Mouse (Mus musculus): ENCODE results near the gene Grhl3. TPM values are rescaled to one million over a fixed set of nuclear protein-coding genes. Genes with fewer than 3 reads are reported as not detected.

Grhl3 gene
- polyA plus RNA-seq, 1 experiment: not detected

GRCm38 (mm10) chr4:135518135-135518534, 55.3 kb downstream of the Grhl3 start:
- H3K4me3 ChIP-seq (replicated peaks): no peak overlapping the region
- H3K9me3 ChIP-seq: no peaks in the 10 kb centered on the region
- H3K4me1 ChIP-seq: peaks cover 30% of the 10 kb centered on the region
- TF ChIP-seq FLI1 (IDR thresholded peaks at IDR 0.05; ENCODE audit: low read length) (no peak), GATA1 (IDR thresholded peaks at IDR 0.05; ENCODE audit: borderline replicate concordance, low read length) (no peak)
- H3K36me3 ChIP-seq (replicated peaks; ENCODE audit: low read length): no peaks in the 10 kb centered on the region
- peaks cover 36% of the 10 kb centered on the region for H3K27me3 ChIP-seq (replicated peaks)

DNA sequence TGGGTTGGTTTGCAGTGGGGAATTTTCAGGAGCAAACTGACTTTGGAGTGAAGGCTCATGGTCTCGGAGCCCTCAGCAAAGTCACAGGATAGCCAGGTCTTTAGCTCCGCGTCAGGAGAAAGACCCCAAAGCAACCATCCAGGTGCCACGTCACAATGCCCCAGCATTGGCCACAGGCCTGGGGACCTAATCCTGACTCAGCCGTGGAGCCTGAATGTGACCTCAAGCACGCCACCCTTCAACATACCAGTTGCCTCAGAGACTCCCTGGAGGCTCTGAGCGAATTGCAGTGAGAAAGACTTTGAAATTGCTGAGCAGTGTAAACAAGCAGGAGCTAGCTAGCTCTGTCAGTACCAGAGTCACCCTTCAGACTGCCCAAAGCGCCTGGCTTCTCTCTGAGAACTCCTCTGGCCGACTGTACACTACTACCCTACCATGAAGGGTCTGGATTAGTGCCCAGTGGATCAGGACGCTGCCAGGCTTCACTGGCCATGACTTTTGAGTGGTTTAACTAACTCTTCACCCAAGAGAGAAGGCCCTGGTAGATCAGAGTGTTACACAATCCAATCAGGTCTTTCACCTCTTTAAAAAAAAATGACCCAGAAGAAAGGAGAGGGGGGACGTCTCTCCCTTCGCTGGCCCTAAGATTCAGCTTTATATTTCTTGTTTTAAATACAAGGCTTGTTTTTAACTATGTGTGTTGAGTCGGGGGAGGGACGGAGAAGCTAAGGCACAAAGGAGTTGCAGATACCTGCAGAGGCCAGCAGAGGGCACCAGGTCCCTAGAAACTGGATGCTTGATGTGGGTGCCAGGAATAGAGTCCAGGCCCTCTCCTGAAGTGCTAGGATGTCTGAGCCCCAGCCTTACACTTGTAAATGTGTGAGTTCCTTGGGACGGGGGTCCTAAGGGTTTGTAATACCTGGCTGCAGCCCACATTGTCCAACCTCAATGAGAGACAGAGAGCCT, 56.8 kb downstream of the Grhl3 start:
- Histone ChIP-seq H3K36me3 (replicated peaks; ENCODE audit: low read length) (no peaks in the 10 kb centered on the region), H3K27me3 (replicated peaks) (peaks cover 34% of the 10 kb centered on the region), H3K4me3 (replicated peaks) (no peak overlapping the region), H3K4me1 (peaks cover 33% of the 10 kb centered on the region), H3K9me3 (no peaks in the 10 kb centered on the region)
- TF ChIP-seq FLI1 (IDR thresholded peaks at IDR 0.05; ENCODE audit: low read length): no peak
- TF ChIP-seq GATA1 (IDR thresholded peaks at IDR 0.05; ENCODE audit: borderline replicate concordance, low read length): no peak

DNA sequence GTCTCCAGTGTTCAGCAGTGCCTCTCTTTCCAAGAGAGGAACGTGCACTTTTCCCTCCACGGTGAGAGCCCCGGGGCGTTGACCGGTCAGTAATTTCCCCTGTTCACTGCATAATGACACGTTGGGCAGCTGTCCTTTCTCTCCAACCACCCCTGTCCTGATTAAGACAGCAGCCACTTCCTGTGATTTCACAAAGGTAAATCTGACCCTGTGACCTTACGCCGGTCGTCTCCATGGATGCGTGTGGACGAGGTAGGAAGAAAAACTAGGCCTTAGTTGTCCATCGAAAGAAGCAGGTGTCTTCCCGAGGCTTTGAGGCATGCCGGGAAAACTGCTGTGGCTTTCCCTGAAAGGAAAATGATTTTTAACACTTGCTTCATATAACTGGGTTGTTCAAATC, 58.5 kb downstream of the Grhl3 start:
- no peak overlapping the region for H3K4me3 ChIP-seq (replicated peaks)
- peaks cover 34% of the 10 kb centered on the region for H3K27me3 ChIP-seq (replicated peaks)
- H3K4me1 ChIP-seq: peaks cover 50% of the 10 kb centered on the region
- peaks cover 2% of the 10 kb centered on the region for H3K36me3 ChIP-seq (replicated peaks; ENCODE audit: low read length)
- TF ChIP-seq FLI1 (IDR thresholded peaks at IDR 0.05; ENCODE audit: low read length): no peak
- TF ChIP-seq GATA1 (IDR thresholded peaks at IDR 0.05; ENCODE audit: borderline replicate concordance, low read length): no peak
- no peaks in the 10 kb centered on the region for H3K9me3 ChIP-seq

DNA sequence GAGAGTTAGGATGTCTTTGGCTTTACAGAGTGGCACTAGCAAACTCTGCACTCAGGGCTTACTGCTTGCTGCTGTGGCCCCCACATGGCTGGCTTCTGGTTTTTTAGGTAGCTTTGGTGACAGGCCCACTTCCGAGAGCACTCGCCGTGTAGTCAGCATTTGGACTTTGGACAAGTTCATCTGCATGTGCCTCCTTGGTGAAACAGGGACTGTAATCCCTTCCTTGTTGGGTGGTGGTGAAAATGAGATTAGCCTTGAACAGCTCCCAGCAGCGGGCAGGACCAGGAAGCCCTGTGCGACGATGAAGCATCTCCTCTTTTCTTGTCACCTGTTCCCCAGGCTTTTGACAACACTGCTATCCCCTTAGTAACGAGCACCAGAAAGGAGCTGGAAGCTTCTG, 59.6 kb downstream of the Grhl3 start:
- peaks cover 33% of the 10 kb centered on the region for H3K27me3 ChIP-seq (replicated peaks)
- TF ChIP-seq GATA1 (IDR thresholded peaks at IDR 0.05; ENCODE audit: borderline replicate concordance, low read length) (no peak), FLI1 (IDR thresholded peaks at IDR 0.05; ENCODE audit: low read length) (no peak)
- no peak overlapping the region for H3K4me3 ChIP-seq (replicated peaks)
- peaks cover 8% of the 10 kb centered on the region for H3K36me3 ChIP-seq (replicated peaks; ENCODE audit: low read length)
- peaks cover 56% of the 10 kb centered on the region for H3K4me1 ChIP-seq
- H3K9me3 ChIP-seq: no peaks in the 10 kb centered on the region

GRCm38 (mm10) chr4:135509515-135509914, 63.9 kb downstream of the Grhl3 start:
- peaks cover 78% of the 10 kb centered on the region for H3K4me1 ChIP-seq
- no peak overlapping the region for H3K4me3 ChIP-seq (replicated peaks)
- H3K9me3 ChIP-seq: no peaks in the 10 kb centered on the region
- H3K27me3 ChIP-seq (replicated peaks): peaks cover 16% of the 10 kb centered on the region
- H3K36me3 ChIP-seq (replicated peaks; ENCODE audit: low read length): peaks cover 8% of the 10 kb centered on the region
- TF ChIP-seq GATA1 (IDR thresholded peaks at IDR 0.05; ENCODE audit: borderline replicate concordance, low read length) (no peak), FLI1 (IDR thresholded peaks at IDR 0.05; ENCODE audit: low read length) (no peak)

- H3K4me3 ChIP-seq (replicated peaks): no peak overlapping the region
- H3K36me3 ChIP-seq (replicated peaks; ENCODE audit: low read length): peaks cover 12% of the 10 kb centered on the region
- TF ChIP-seq FLI1 (IDR thresholded peaks at IDR 0.05; ENCODE audit: low read length) (no peak), GATA1 (IDR thresholded peaks at IDR 0.05; ENCODE audit: borderline replicate concordance, low read length) (no peak)
- peaks cover 68% of the 10 kb centered on the region for H3K4me1 ChIP-seq
- no peaks in the 10 kb centered on the region for H3K9me3 ChIP-seq
- peaks cover 14% of the 10 kb centered on the region for H3K27me3 ChIP-seq (replicated peaks)
Measured at GRCm38 (mm10) chr4:135508419-135509039, 64.9 kb downstream of the Grhl3 start.

DNA sequence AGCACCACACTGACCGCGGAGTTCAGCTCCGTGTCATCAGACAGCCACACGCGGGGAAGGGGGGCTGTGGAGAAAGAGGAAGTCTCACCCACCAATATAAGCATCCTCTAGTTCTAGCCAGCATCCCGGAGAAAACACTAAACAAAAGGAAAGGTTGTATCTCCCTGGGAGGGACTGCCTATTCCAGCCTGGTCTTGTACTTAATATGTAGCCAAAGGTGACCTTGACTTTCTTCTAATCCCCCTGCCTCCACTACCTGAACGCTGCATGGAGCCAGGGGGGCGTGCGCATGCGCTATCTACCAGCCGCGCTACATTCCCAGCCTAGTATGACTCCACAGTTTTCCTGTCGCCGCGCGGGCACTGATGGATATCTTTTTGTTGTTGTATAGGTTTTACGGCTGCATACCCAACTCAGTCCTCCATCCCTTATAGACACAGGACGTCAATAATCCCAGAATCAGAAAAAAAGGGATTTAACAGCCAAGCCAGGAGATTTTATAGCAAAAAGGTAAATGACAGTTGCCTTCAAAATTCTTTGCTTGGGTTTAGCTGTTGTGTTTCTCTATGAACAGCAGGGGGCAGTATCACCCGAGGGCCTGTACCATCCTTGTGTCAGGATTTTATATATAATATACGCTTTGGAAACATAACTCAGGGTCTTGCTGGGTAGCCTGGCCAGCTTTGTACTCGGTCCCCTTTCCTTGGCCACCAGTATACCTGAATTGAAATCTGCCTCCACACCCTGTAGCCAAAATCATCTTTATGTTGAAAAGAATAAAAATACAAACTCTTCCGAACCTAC, 65.7 kb downstream of the Grhl3 start:
- Histone ChIP-seq H3K36me3 (replicated peaks; ENCODE audit: low read length) (peaks cover 14% of the 10 kb centered on the region), H3K9me3 (no peaks in the 10 kb centered on the region), H3K27me3 (replicated peaks) (peaks cover 14% of the 10 kb centered on the region), H3K4me1 (peaks cover 65% of the 10 kb centered on the region), H3K4me3 (replicated peaks) (peak overlapping the region; percentile 91)
- no peak for TF ChIP-seq FLI1 (IDR thresholded peaks at IDR 0.05; ENCODE audit: low read length)
- no peak for TF ChIP-seq GATA1 (IDR thresholded peaks at IDR 0.05; ENCODE audit: borderline replicate concordance, low read length)

DNA sequence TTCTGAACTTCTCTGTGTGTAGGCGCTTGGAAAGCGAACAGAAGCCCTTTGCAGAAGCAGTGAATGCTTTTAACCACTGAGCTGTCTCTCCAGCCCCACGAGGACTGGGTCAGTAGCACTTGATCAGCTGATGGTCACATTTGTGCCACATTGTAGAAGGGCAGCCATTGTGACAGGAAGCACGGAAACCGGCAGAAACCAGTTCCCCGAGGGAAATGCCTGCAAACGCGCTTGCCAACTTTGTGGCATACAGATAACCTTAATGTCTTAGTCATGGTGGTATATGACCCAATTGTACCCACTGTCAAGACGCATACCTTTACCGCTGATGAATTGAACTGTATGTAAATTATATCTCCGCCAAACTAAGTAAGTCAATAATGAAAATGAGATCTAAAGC, 67.6 kb downstream of the Grhl3 start:
- Histone ChIP-seq H3K36me3 (replicated peaks; ENCODE audit: low read length) (peaks cover 17% of the 10 kb centered on the region), H3K4me1 (peaks cover 60% of the 10 kb centered on the region), H3K27me3 (replicated peaks) (peaks cover 5% of the 10 kb centered on the region), H3K9me3 (peaks cover 4% of the 10 kb centered on the region), H3K4me3 (replicated peaks) (peak overlapping the region; percentile 38)
- TF ChIP-seq GATA1 (IDR thresholded peaks at IDR 0.05; ENCODE audit: borderline replicate concordance, low read length) (no peak), FLI1 (IDR thresholded peaks at IDR 0.05; ENCODE audit: low read length) (no peak)

DNA sequence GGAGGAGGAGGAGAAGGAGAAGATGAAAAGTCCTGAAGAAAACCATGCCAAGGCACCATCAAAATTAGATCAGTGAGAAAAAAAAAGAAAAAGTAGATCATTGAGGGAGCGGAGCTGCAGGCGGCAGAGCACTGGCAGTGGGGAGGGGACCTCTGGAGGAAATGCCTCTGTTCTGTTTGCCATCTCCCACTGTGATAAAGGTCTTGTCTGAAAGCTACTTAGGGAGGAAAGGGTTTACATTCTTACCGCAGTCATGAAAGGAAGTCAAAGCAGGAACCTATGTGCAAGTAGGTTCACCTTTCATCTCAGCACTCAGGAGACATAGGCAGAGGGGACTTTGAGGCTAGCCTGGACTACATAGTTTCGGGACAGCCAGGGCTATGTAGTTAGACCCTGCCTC, 71.8 kb downstream of the Grhl3 start:
- Histone ChIP-seq H3K4me3 (replicated peaks) (no peak overlapping the region), H3K4me1 (peaks cover 69% of the 10 kb centered on the region), H3K36me3 (replicated peaks; ENCODE audit: low read length) (peaks cover 30% of the 10 kb centered on the region), H3K9me3 (peaks cover 13% of the 10 kb centered on the region), H3K27me3 (replicated peaks) (no peaks in the 10 kb centered on the region)
- TF ChIP-seq FLI1 (IDR thresholded peaks at IDR 0.05; ENCODE audit: low read length) (no peak), GATA1 (IDR thresholded peaks at IDR 0.05; ENCODE audit: borderline replicate concordance, low read length) (no peak)

All from megakaryocyte, embryonic 14.5 days (primary cell).